Mouse (Mus musculus) G1E (cell line): ENCODE measurements around the gene Elane.

Experiments used
- CTCF ChIP-seq: IDR thresholded peaks from 2 replicates; pipeline ENCODE4 v1.5.1; 2012; ENCODE audit warnings: low read depth, low read length, inconsistent platforms, mixed read lengths
- POLR2AphosphoS5 ChIP-seq: IDR thresholded peaks from 2 replicates; pipeline ENCODE4 v1.6.1; 2012; ENCODE audit warnings: low read depth, low read length, inconsistent platforms; ENCODE audit not compliant: insufficient replicate concordance

DNA sequence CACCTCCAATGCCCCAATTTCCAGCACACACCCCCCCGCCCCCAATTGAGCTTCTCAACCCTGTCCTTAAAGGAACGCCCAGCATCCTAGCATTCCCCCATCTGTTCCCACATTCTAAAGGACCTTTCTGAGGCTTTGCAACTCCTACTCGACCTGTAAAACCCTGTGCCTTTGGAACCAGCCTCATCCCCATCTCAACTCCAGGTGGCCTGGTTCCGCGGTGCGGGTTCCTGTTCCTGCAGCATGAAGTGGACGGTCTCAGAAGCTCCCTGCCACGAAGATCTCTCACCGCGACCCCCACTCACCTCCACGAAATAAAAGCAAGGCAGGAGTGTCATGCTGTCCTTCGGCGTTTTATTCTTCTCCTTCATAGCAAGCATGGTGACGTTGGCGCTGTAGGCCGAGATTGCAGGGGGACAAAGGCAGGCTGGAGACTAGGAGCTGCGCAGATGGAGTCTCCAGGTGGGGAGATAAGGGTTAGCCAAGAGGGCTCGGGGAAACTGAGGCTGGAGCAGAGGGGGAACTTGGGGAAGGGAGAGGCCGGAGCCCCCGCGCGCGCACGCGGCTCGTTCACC is 12.2 kb upstream of the Elane start:
- TF ChIP-seq CTCF: no peak
- no peak for TF ChIP-seq POLR2AphosphoS5
